Comparison of ENCODE assay signal across 7 mouse cellular contexts in genomic region chr2:3331071-3331703, GRCm38 (mm10). TPM values are rescaled to one million over a fixed set of nuclear protein-coding genes. Genes with fewer than 3 reads are reported as not detected.
DNase-seq lines count a peak whose midpoint lies in the region; ATAC-seq and TF ChIP-seq lines count a peak whose summit lies in the region.

No protein-coding gene starts in this region.

- 75% methylated on average over 5 of the region's 5 CpGs for WGBS in lung, embryonic 15.5 days
- WGBS in embryonic facial prominence, embryonic 14.5 days: 81% methylated on average over 5 of the region's 5 CpGs
- 55% methylated on average over 5 of the region's 5 CpGs for WGBS in intestine, postnatal 0 days
- WGBS in neural tube, embryonic 14.5 days: 82% methylated on average over 5 of the region's 5 CpGs

- no peak for ATAC-seq in lung, embryonic 15.5 days (ENCODE audit: borderline replicate concordance, extremely low read depth, low FRiP score, low TSS enrichment)
- ATAC-seq in embryonic facial prominence, embryonic 14.5 days (ENCODE audit: low read depth): no peak
- no peak for ATAC-seq in intestine, postnatal 0 days
- no peak for ATAC-seq in neural tube, embryonic 14.5 days (ENCODE audit: low read depth)
- ATAC-seq in erythroid progenitor cell, adult 5-6 weeks (replicated peaks; ENCODE audit: low FRiP score, poor library complexity, severe bottlenecking): no peak

- peak overlapping the region; percentile 68 for H3K4me3 ChIP-seq in lung, embryonic 15.5 days
- peak overlapping the region; percentile 61 for H3K4me3 ChIP-seq in embryonic facial prominence, embryonic 14.5 days (ENCODE audit: low read depth, low read length)
- peak overlapping the region; percentile 76; the same call in 1 of the 2 replicates for H3K4me3 ChIP-seq in intestine, postnatal 0 days (ENCODE audit: low read depth, low read length)
- H3K4me3 ChIP-seq in neural tube, embryonic 14.5 days (ENCODE audit: low read depth, low read length): peak overlapping the region; percentile 51; the same call in 1 of the 2 replicates

- peaks cover 22% of the 10 kb centered on the region for H3K4me1 ChIP-seq in lung, embryonic 15.5 days
- peaks cover 12% of the 10 kb centered on the region for H3K4me1 ChIP-seq in embryonic facial prominence, embryonic 14.5 days (ENCODE audit: control insufficient read depth, insufficient read depth, low read length)
- peaks cover 3% of the 10 kb centered on the region; the same call in 1 of the 2 replicates for H3K4me1 ChIP-seq in intestine, postnatal 0 days (replicated peaks; ENCODE audit: control insufficient read depth, insufficient read depth, low read length)
- H3K4me1 ChIP-seq in neural tube, embryonic 14.5 days (ENCODE audit: control insufficient read depth, insufficient read depth, low read length): peaks cover 9% of the 10 kb centered on the region; the same call in 1 of the 2 replicates

- H3K27ac ChIP-seq in lung, embryonic 15.5 days: no peak overlapping the region
- no peak overlapping the region for H3K27ac ChIP-seq in embryonic facial prominence, embryonic 14.5 days (replicated peaks; ENCODE audit: low read depth, low read length)
- no peak overlapping the region for H3K27ac ChIP-seq in intestine, postnatal 0 days (ENCODE audit: low read depth, low read length)
- no peak overlapping the region; the same call in 1 of the 2 replicates for H3K27ac ChIP-seq in neural tube, embryonic 14.5 days (ENCODE audit: low read depth, low read length)

- H3K27me3 ChIP-seq in lung, embryonic 15.5 days: peaks cover 8% of the 10 kb centered on the region
- 0 out of 2 replicates have a peak, but pooled peaks cover 4% of the 10 kb centered on the region for H3K27me3 ChIP-seq in embryonic facial prominence, embryonic 14.5 days (replicated peaks; ENCODE audit: control insufficient read depth, insufficient read depth, low read length)
- H3K27me3 ChIP-seq in intestine, postnatal 0 days (replicated peaks; ENCODE audit: control insufficient read depth, insufficient read depth, low read length): no peaks in the 10 kb centered on the region
- H3K27me3 ChIP-seq in neural tube, embryonic 14.5 days (ENCODE audit: control insufficient read depth, insufficient read depth, low read length): no peaks in the 10 kb centered on the region

- no peak for TF ChIP-seq CTCF in intestine, postnatal 0 days (IDR thresholded peaks at IDR 0.05; ENCODE audit: low read depth)

- no peaks in the 10 kb centered on the region for H3K9me3 ChIP-seq in lung, embryonic 15.5 days
- H3K9me3 ChIP-seq in embryonic facial prominence, embryonic 14.5 days (ENCODE audit: control insufficient read depth, low read length): no peaks in the 10 kb centered on the region
- H3K9me3 ChIP-seq in intestine, postnatal 0 days (ENCODE audit: control insufficient read depth): no peaks in the 10 kb centered on the region
- H3K9me3 ChIP-seq in neural tube, embryonic 14.5 days (ENCODE audit: control insufficient read depth, low read length): no peaks in the 10 kb centered on the region

- H3K4me2 ChIP-seq in lung, embryonic 15.5 days: peak overlapping the region; percentile 62
- H3K4me2 ChIP-seq in embryonic facial prominence, embryonic 14.5 days (ENCODE audit: low read depth, low read length): peak overlapping the region; percentile 74
- H3K4me2 ChIP-seq in intestine, postnatal 0 days (replicated peaks; ENCODE audit: low read depth): peak overlapping the region; percentile 84
- H3K4me2 ChIP-seq in neural tube, embryonic 14.5 days (ENCODE audit: low read depth, low read length): peak overlapping the region; percentile 77

- H3K36me3 ChIP-seq in lung, embryonic 15.5 days: peaks cover 21% of the 10 kb centered on the region
- H3K36me3 ChIP-seq in embryonic facial prominence, embryonic 14.5 days (ENCODE audit: control insufficient read depth, insufficient read depth, low read length): peaks cover 23% of the 10 kb centered on the region
- H3K36me3 ChIP-seq in intestine, postnatal 0 days (ENCODE audit: control insufficient read depth, insufficient read depth): peaks cover 15% of the 10 kb centered on the region
- H3K36me3 ChIP-seq in neural tube, embryonic 14.5 days (ENCODE audit: control insufficient read depth, insufficient read depth, low read length): peaks cover 18% of the 10 kb centered on the region

- DNase-seq in lung, postnatal 36 days: no peak
- DNase-seq in embryonic facial prominence, embryonic 14.5 days (ENCODE audit: low spot score): no peak
- no peak for DNase-seq in urinary bladder, postnatal 36 days (ENCODE audit: low spot score in 2 of 2)

- H3K9ac ChIP-seq in lung, embryonic 15.5 days: peak overlapping the region; percentile 68
- H3K9ac ChIP-seq in embryonic facial prominence, embryonic 14.5 days (ENCODE audit: low read depth, low read length): peak overlapping the region; percentile 77
- H3K9ac ChIP-seq in intestine, postnatal 0 days (ENCODE audit: low read depth, low read length): peak overlapping the region; percentile 22; the same call in 1 of the 2 replicates
- H3K9ac ChIP-seq in neural tube, embryonic 14.5 days (replicated peaks; ENCODE audit: low read depth, low read length): peak overlapping the region; percentile 69

RNA-seq across cellular contexts. Expression of gene Rpp38, which starts 1.3 kb away (rescaled TPM):
- 18.3 and 19.6 TPM in 2 replicates for polyA plus RNA-seq in lung, embryonic 15.5 days (2015; fragmentation: Nextera tagmentation; extraction: Ambion mirVana)
- 20.9 and 21.9 TPM in 2 replicates for polyA plus RNA-seq in embryonic facial prominence, embryonic 14.5 days (2014; fragmentation: Nextera tagmentation; extraction: Ambion mirVana)
- polyA plus RNA-seq in intestine, postnatal 0 days (2015; fragmentation: Nextera tagmentation; extraction: Ambion mirVana): 15.4 and 15.6 TPM in 2 replicates
- 13.9 and 16.3 TPM in 2 replicates for polyA plus RNA-seq in neural tube, embryonic 14.5 days (2014; fragmentation: Nextera tagmentation; extraction: Ambion mirVana)
- total RNA-seq in erythroid progenitor cell, adult 5-6 weeks (2015; ENCODE audit: low replicate concordance): 2.5 and 5.8 TPM in 2 replicates
- 2.6 TPM in 1 of 2 replicates, not detected in the other for total RNA-seq in erythroid progenitor cell, adult 5-6 weeks (2017; ENCODE audit: low replicate concordance)

RNA-seq across cellular contexts. Expression of gene Acbd7, which starts 4.8 kb away (rescaled TPM):
- polyA plus RNA-seq in lung, embryonic 15.5 days (2015; fragmentation: Nextera tagmentation; extraction: Ambion mirVana): 1.1 and 2.0 TPM in 2 replicates
- 3.2 and 3.9 TPM in 2 replicates for polyA plus RNA-seq in embryonic facial prominence, embryonic 14.5 days (2014; fragmentation: Nextera tagmentation; extraction: Ambion mirVana)
- polyA plus RNA-seq in intestine, postnatal 0 days (2015; fragmentation: Nextera tagmentation; extraction: Ambion mirVana): 0.40 and 0.63 TPM in 2 replicates
- polyA plus RNA-seq in neural tube, embryonic 14.5 days (2014; fragmentation: Nextera tagmentation; extraction: Ambion mirVana): 2.3 and 5.4 TPM in 2 replicates
- not detected in 2 replicates for total RNA-seq in erythroid progenitor cell, adult 5-6 weeks (2015; ENCODE audit: low replicate concordance)
- total RNA-seq in erythroid progenitor cell, adult 5-6 weeks (2017; ENCODE audit: low replicate concordance): not detected in 2 replicates

RNA-seq across cellular contexts. Expression of gene Nmt2, which starts 47.2 kb away (rescaled TPM):
- 37.9 and 42.1 TPM in 2 replicates for polyA plus RNA-seq in lung, embryonic 15.5 days (2015; fragmentation: Nextera tagmentation; extraction: Ambion mirVana)
- polyA plus RNA-seq in embryonic facial prominence, embryonic 14.5 days (2014; fragmentation: Nextera tagmentation; extraction: Ambion mirVana): 34.2 and 37.3 TPM in 2 replicates
- 20.0 and 21.0 TPM in 2 replicates for polyA plus RNA-seq in intestine, postnatal 0 days (2015; fragmentation: Nextera tagmentation; extraction: Ambion mirVana)
- 99.2 and 114 TPM in 2 replicates for polyA plus RNA-seq in neural tube, embryonic 14.5 days (2014; fragmentation: Nextera tagmentation; extraction: Ambion mirVana)
- total RNA-seq in erythroid progenitor cell, adult 5-6 weeks (2015; ENCODE audit: low replicate concordance): 9.7 and 11.7 TPM in 2 replicates
- 13.8 and 15.3 TPM in 2 replicates for total RNA-seq in erythroid progenitor cell, adult 5-6 weeks (2017; ENCODE audit: low replicate concordance)

Comparison
In these comparisons a context has a peak if more than half of its experiments do, and no peak if none do; other contexts are left out.
1. H3K9ac ChIP-seq: peak in every context shown above with its lines; median percentile 77 in embryonic facial prominence, embryonic 14.5 days; 69 in neural tube, embryonic 14.5 days; 68 in lung, embryonic 15.5 days; 22 in intestine, postnatal 0 days.